ENCODE assay signal across 8 mouse cellular contexts in the genomic region with DNA sequence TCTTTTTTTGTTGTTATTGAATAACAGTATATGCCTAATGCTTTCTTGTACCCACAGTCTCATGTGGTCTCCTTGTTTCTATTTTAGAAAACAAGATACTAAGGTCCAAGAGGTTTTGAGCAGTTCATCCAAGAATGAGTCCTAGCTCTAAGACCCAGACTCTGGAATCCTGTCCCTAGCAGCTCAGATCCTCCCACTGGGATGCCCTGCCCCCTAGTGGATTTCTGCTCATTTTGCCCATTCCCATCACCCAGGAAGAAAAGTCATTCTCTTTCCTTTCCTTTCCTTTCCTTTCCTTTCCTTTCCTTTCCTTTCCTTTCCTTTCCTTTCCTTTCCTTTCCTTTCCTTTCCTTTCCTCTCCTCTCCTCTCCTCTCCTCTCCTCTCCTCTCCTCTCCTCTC. TPM values are rescaled to one million over a fixed set of nuclear protein-coding genes. Genes with fewer than 3 reads are reported as not detected.
DNase-seq lines count a peak whose midpoint lies in the region; ATAC-seq and TF ChIP-seq lines count a peak whose summit lies in the region.
"Not testable (repeated sequence)": the region's sequence is repeated elsewhere in the genome, so short reads cannot be mapped to it uniquely, and the experiment has no call there.

No protein-coding gene starts in this region.

- H3K36me3 ChIP-seq in hindbrain, postnatal 0 days (ENCODE audit: insufficient read depth, low read length); lung, embryonic 14.5 days (ENCODE audit: insufficient read depth): not testable (repeated sequence)

- TF ChIP-seq CTCF in hindbrain, postnatal 0 days (IDR thresholded peaks at IDR 0.05; ENCODE audit: low read depth) = peak; percentile 77
- TF ChIP-seq CTCF in lung, embryonic 14.5 days (IDR thresholded peaks at IDR 0.05; ENCODE audit: low read depth) = peak; percentile 84

- peak; percentile 46 for DNase-seq in 416B (ENCODE audit: low read depth)
- DNase-seq in adrenal gland, adult 8-10 months = peak; percentile 18
- DNase-seq in cerebellum, postnatal 25 days = peak; percentile 72 to 85
- DNase-seq in frontal cortex, postnatal 14 days (ENCODE audit: low spot score in 2 of 2) = peak; percentile 13 to 56
- DNase-seq in hindbrain, postnatal 0 days (ENCODE audit: low spot score) = peak; percentile 72
- DNase-seq in layer of hippocampus, adult 9-11 months = peak; percentile 42
- peak; percentile 84 for DNase-seq in lung, embryonic 14.5 days
- peak; percentile 65 for DNase-seq in retina, postnatal 1 day

- not testable (repeated sequence) for H3K4me1 ChIP-seq in hindbrain, postnatal 0 days (ENCODE audit: insufficient read depth, low read length); lung, embryonic 14.5 days (ENCODE audit: insufficient read depth)

- not testable (repeated sequence) for H3K27me3 ChIP-seq in hindbrain, postnatal 0 days (ENCODE audit: insufficient read depth, low read length); lung, embryonic 14.5 days (ENCODE audit: insufficient read depth, low read length)

- not testable (repeated sequence) for H3K27ac ChIP-seq in hindbrain, postnatal 0 days; lung, embryonic 14.5 days (ENCODE audit: low read depth)

- not testable (repeated sequence) for H3K9ac ChIP-seq in hindbrain, postnatal 0 days (replicated peaks; ENCODE audit: low read length); lung, embryonic 14.5 days

- H3K4me3 ChIP-seq in hindbrain, postnatal 0 days (ENCODE audit: low read length); lung, embryonic 14.5 days (ENCODE audit: low read depth, low read length): not testable (repeated sequence)

- not testable (repeated sequence) for H3K9me3 ChIP-seq in hindbrain, postnatal 0 days (ENCODE audit: low read length); lung, embryonic 14.5 days (ENCODE audit: low read depth, low read length)

- ATAC-seq in hindbrain, postnatal 0 days; lung, embryonic 14.5 days (ENCODE audit: insufficient read depth): not testable (repeated sequence)

- H3K4me2 ChIP-seq in hindbrain, postnatal 0 days (ENCODE audit: low read depth, low read length); lung, embryonic 14.5 days: not testable (repeated sequence)

RNA-seq across cellular contexts. Expression of gene Pik3r4, which starts 25.5 kb away (rescaled TPM):
- 10 to 100 TPM; 39.9 to 48.7 (median 45.2) TPM for total RNA-seq in adrenal gland, adult 8-10 months (2022)
- 17.7 and 26.7 TPM in 2 replicates for total RNA-seq in hindbrain, postnatal 0 days (2014; rRNA removed)
- polyA plus RNA-seq in hindbrain, postnatal 0 days (2015; fragmentation: Nextera tagmentation; extraction: Ambion mirVana) = 12.8 and 13.1 TPM in 2 replicates
- polyA plus RNA-seq in lung, embryonic 14.5 days (2014; fragmentation: Nextera tagmentation; extraction: Ambion mirVana) = 24.5 and 25.1 TPM in 2 replicates

Comparison
In these comparisons a context has a peak if more than half of its experiments do, and no peak if none do; other contexts are left out.
1. DNase-seq: peak in every context shown above with its lines; median percentile 84 in lung, embryonic 14.5 days; 78 in cerebellum, postnatal 25 days; 72 in hindbrain, postnatal 0 days; 65 in retina, postnatal 1 day; 46 in 416B; 42 in layer of hippocampus, adult 9-11 months; 34 in frontal cortex, postnatal 14 days; 18 in adrenal gland, adult 8-10 months.